Mouse (Mus musculus) thymus, adult 2 months (tissue): ENCODE measurements around the gene Hps4.

Experiments
- CTCF ChIP-seq: fragments of 200-500 bp; IDR thresholded peaks from 2 replicates; pipeline ENCODE4 v1.5.1; 2012; ENCODE audit warnings: mild to moderate bottlenecking, control low read depth, low read length, moderate library complexity, borderline replicate concordance; ENCODE audit not compliant: control insufficient read depth, poor library complexity, insufficient read depth; ENCODE audit errors: extremely low read depth
- POLR2A ChIP-seq: fragments of 200-500 bp; IDR thresholded peaks from 2 replicates; pipeline ENCODE4 v1.6.1; 2012; ENCODE audit warnings: mild to moderate bottlenecking, low read length, control low read depth, moderate library complexity; ENCODE audit not compliant: control insufficient read depth, poor library complexity, insufficient read depth; ENCODE audit errors: extremely low read depth

GRCm38 (mm10) chr5:112327854-112328253, 15.0 kb upstream of the Hps4 start:
- TF ChIP-seq POLR2A (no peak), CTCF (no peak)
